Comparison of ENCODE assay signal across 26 mouse cellular contexts in genomic region chr19:7044706-7045105, GRCm38 (mm10). TPM values are rescaled to one million over a fixed set of nuclear protein-coding genes. Genes with fewer than 3 reads are reported as not detected.
DNase-seq lines count a peak whose midpoint lies in the region; ATAC-seq and TF ChIP-seq lines count a peak whose summit lies in the region.
"Had no signal": no experiment of that assay in that cellular context is flagged by ENCODE, and none has a peak within 500 bp of the region (broad histone marks: within the 10 kb centered on the region; RNA-seq: fewer than 3 reads in every experiment).

No protein-coding gene starts in this region.

- H3K27ac ChIP-seq in layer of hippocampus, adult 2 months: 0 out of 2 replicates have a peak overlapping the region, but pooled peaks have one; percentile 14
- H3K27ac ChIP-seq in heart, embryonic 13.5 days (replicated peaks): peak overlapping the region; percentile 84
- H3K27ac ChIP-seq in midbrain, postnatal 0 days (ENCODE audit: low read depth, low read length): no peak overlapping the region
- H3K27ac ChIP-seq: embryonic facial prominence, embryonic 12.5 days; forebrain, embryonic 13.5 days; hindbrain, postnatal 0 days; limb, embryonic 13.5 days; liver, embryonic 13.5 days; midbrain, embryonic 13.5 days had no signal

- intact Hi-C loops in heart, postnatal 25 days (cut with DNase I): no loop called here

- no peaks in the 10 kb centered on the region for H3K9me3 ChIP-seq in heart, embryonic 13.5 days
- no peaks in the 10 kb centered on the region for H3K9me3 ChIP-seq in midbrain, postnatal 0 days (ENCODE audit: low read length)
- H3K9me3 ChIP-seq: embryonic facial prominence, embryonic 12.5 days; forebrain, embryonic 13.5 days; limb, embryonic 13.5 days; liver, embryonic 13.5 days; midbrain, embryonic 13.5 days had no signal

- peaks cover 25% of the 10 kb centered on the region for H3K4me1 ChIP-seq in heart, embryonic 13.5 days
- H3K4me1 ChIP-seq in midbrain, postnatal 0 days (ENCODE audit: insufficient read depth, low read length): no peaks in the 10 kb centered on the region

- H3K79me2 ChIP-seq in myocyte (ENCODE audit: control insufficient read depth, insufficient read depth): no peaks in the 10 kb centered on the region

- no peak overlapping the region for H3ac ChIP-seq in myocyte (ENCODE audit: control insufficient read depth, insufficient read length)

- no peaks in the 10 kb centered on the region for H3K27me3 ChIP-seq in heart, embryonic 13.5 days (replicated peaks)
- H3K27me3 ChIP-seq in myocyte (ENCODE audit: control insufficient read depth, insufficient read depth, insufficient read length): no peaks in the 10 kb centered on the region
- H3K27me3 ChIP-seq in midbrain, postnatal 0 days (ENCODE audit: insufficient read depth, low read length): no peaks in the 10 kb centered on the region
- H3K27me3 ChIP-seq: embryonic facial prominence, embryonic 12.5 days; forebrain, embryonic 13.5 days; limb, embryonic 13.5 days; liver, embryonic 13.5 days; midbrain, embryonic 13.5 days; Patski had no signal

- ATAC-seq in heart, embryonic 13.5 days (ENCODE audit: extremely low read depth, insufficient number of reproducible peaks, low FRiP score, low TSS enrichment): no peak
- no peak for ATAC-seq in midbrain, postnatal 0 days (ENCODE audit: low FRiP score)
- ATAC-seq: CD4-positive, CD25-positive, alpha-beta regulatory T cell, adult 4 months; forebrain, embryonic 13.5 days; hindbrain, postnatal 0 days; intestine, embryonic 16.5 days; midbrain, embryonic 13.5 days; Patski had no signal

- WGBS in heart, embryonic 13.5 days: 35% methylated on average over 4 of the region's 4 CpGs
- WGBS in midbrain, postnatal 0 days: 50% methylated on average over 4 of the region's 4 CpGs

- DNase-seq in heart, adult 11 months: peak; percentile 95
- DNase-seq in heart, postnatal 25 days (ENCODE audit: low spot score): no peak
- no peak for DNase-seq in layer of hippocampus, adult 2 months (ENCODE audit: low spot score in 2 of 2)
- DNase-seq in layer of hippocampus, adult 8-10 months (ENCODE audit: low spot score in 2 of 2): no peak
- no peak for DNase-seq in midbrain, postnatal 0 days (ENCODE audit: low spot score)
- no peak for DNase-seq in right cerebral cortex, postnatal 10 days (ENCODE audit: low spot score in 2 of 2)
- DNase-seq: adrenal gland, adult 2 months; cerebellum, adult 11-12 months; cerebellum, postnatal 10 days; gastrocnemius, postnatal 10 days; kidney, postnatal 25 days; liver, embryonic 13.5 days; lung, adult 2 months; lung, postnatal 14 days; right cerebral cortex, adult 18-20 months; thymus, adult 18-20 months had no signal

- no peak for TF ChIP-seq CTCF in layer of hippocampus, adult 2 months (conservative IDR thresholded peaks at IDR 0.05)
- no peak for TF ChIP-seq CTCF in midbrain, postnatal 0 days (IDR thresholded peaks at IDR 0.05)

- no peak overlapping the region for H3K4me3 ChIP-seq in layer of hippocampus, adult 2 months
- H3K4me3 ChIP-seq in heart, embryonic 13.5 days: no peak overlapping the region
- H3K4me3 ChIP-seq in myocyte: no peak overlapping the region
- H3K4me3 ChIP-seq in midbrain, postnatal 0 days (ENCODE audit: low read depth, low read length): no peak overlapping the region
- H3K4me3 ChIP-seq: embryonic facial prominence, embryonic 12.5 days; forebrain, embryonic 13.5 days; limb, embryonic 13.5 days; liver, embryonic 13.5 days; midbrain, embryonic 13.5 days had no signal

- H3K4me2 ChIP-seq in heart, embryonic 13.5 days: no peak overlapping the region
- H3K4me2 ChIP-seq in myocyte (ENCODE audit: low read depth): peak overlapping the region; percentile 8
- no peak overlapping the region for H3K4me2 ChIP-seq in midbrain, postnatal 0 days (ENCODE audit: low read depth, low read length, poor library complexity, severe bottlenecking)
- H3K4me2 ChIP-seq: embryonic facial prominence, embryonic 12.5 days; forebrain, embryonic 13.5 days; limb, embryonic 13.5 days; liver, embryonic 13.5 days; midbrain, embryonic 13.5 days had no signal

- TF ChIP-seq POLR2A in myocyte (IDR thresholded peaks at IDR 0.05; ENCODE audit: insufficient read length, low read depth): no peak

- H3K36me3 ChIP-seq in heart, embryonic 13.5 days: no peaks in the 10 kb centered on the region
- no peaks in the 10 kb centered on the region for H3K36me3 ChIP-seq in myocyte (ENCODE audit: control insufficient read depth, insufficient read depth)
- H3K36me3 ChIP-seq in midbrain, postnatal 0 days (ENCODE audit: insufficient read depth, low read length): no peaks in the 10 kb centered on the region
- H3K36me3 ChIP-seq: embryonic facial prominence, embryonic 12.5 days; limb, embryonic 13.5 days; liver, embryonic 13.5 days; midbrain, embryonic 13.5 days had no signal

- peak overlapping the region; percentile 57 for H3K9ac ChIP-seq in heart, embryonic 13.5 days
- no peak overlapping the region for H3K9ac ChIP-seq in midbrain, postnatal 0 days (replicated peaks; ENCODE audit: low read length, poor library complexity, severe bottlenecking)
- H3K9ac ChIP-seq: embryonic facial prominence, embryonic 12.5 days; forebrain, embryonic 13.5 days; limb, embryonic 13.5 days; liver, embryonic 13.5 days; midbrain, embryonic 13.5 days had no signal

TF ChIP-seq in myocyte, 11 proteins besides CTCF, POLR2A, EP300 and RAD21:
- TF ChIP-seq MYOD1 (IDR thresholded peaks at IDR 0.05; ENCODE audit: control insufficient read depth in 1 of 3, insufficient read length in 2 of 3, low read depth in 2 of 3): peak in 1 of 3 experiments; percentile 47
- no peak for TF ChIP-seq MAX (IDR thresholded peaks at IDR 0.05; ENCODE audit: low read depth)

RNA-seq across cellular contexts. Expression of gene Stip1, which starts 4.9 kb away (rescaled TPM):
- 100 to 1,000 TPM; 110 to 129 TPM for total RNA-seq in heart, postnatal 25 days (2021)
- total RNA-seq in layer of hippocampus, adult 2 months (2021): 100 to 1,000 TPM; 179 to 195 TPM
- total RNA-seq in layer of hippocampus, adult 8-10 months (2022): 100 to 1,000 TPM; 155 to 228 (median 191) TPM
- polyA plus RNA-seq in heart, embryonic 13.5 days (2015; fragmentation: Nextera tagmentation; extraction: Ambion mirVana): 207 and 228 TPM in 2 replicates
- polyA plus RNA-seq in myocyte (2012; fragmentation: generic; extraction: Trizol): 223 TPM
- 97.0 and 101 TPM in 2 replicates for total RNA-seq in midbrain, postnatal 0 days (2014; rRNA removed)
- polyA plus RNA-seq in midbrain, postnatal 0 days (2015; fragmentation: Nextera tagmentation; extraction: Ambion mirVana): 142 and 147 TPM in 2 replicates

RNA-seq across cellular contexts. Expression of gene Macrod1, which starts 11.9 kb away (rescaled TPM):
- total RNA-seq in heart, postnatal 25 days (2021): 100 to 1,000 TPM; 240 to 243 TPM
- total RNA-seq in layer of hippocampus, adult 2 months (2021): 10 to 100 TPM; 20.3 to 22.4 TPM
- 10 to 100 TPM; 19.2 to 21.4 (median 20.1) TPM for total RNA-seq in layer of hippocampus, adult 8-10 months (2022)
- polyA plus RNA-seq in heart, embryonic 13.5 days (2015; fragmentation: Nextera tagmentation; extraction: Ambion mirVana): 32.0 and 32.9 TPM in 2 replicates
- polyA plus RNA-seq in myocyte (2012; fragmentation: generic; extraction: Trizol): 82.4 TPM
- total RNA-seq in midbrain, postnatal 0 days (2014; rRNA removed): 1.4 and 5.1 TPM in 2 replicates
- 5.9 and 6.2 TPM in 2 replicates for polyA plus RNA-seq in midbrain, postnatal 0 days (2015; fragmentation: Nextera tagmentation; extraction: Ambion mirVana)

RNA-seq across cellular contexts. Expression of gene Fermt3, which starts 25.4 kb away (rescaled TPM):
- 1 to 10 TPM; 4.4 to 4.7 TPM for total RNA-seq in heart, postnatal 25 days (2021)
- 1 to 10 TPM; 3.6 to 5.0 TPM for total RNA-seq in layer of hippocampus, adult 2 months (2021)
- 10 to 100 TPM in 2 of 4 experiments, 1 to 10 TPM in 2; 3.7 to 17.8 (median 9.2) TPM for total RNA-seq in layer of hippocampus, adult 8-10 months (2022)
- polyA plus RNA-seq in heart, embryonic 13.5 days (2015; fragmentation: Nextera tagmentation; extraction: Ambion mirVana): 7.6 and 8.1 TPM in 2 replicates
- 0.34 TPM for polyA plus RNA-seq in myocyte (2012; fragmentation: generic; extraction: Trizol)
- 5.6 and 6.2 TPM in 2 replicates for total RNA-seq in midbrain, postnatal 0 days (2014; rRNA removed)
- 3.0 and 3.4 TPM in 2 replicates for polyA plus RNA-seq in midbrain, postnatal 0 days (2015; fragmentation: Nextera tagmentation; extraction: Ambion mirVana)

RNA-seq across cellular contexts. Expression of gene Trpt1, which starts 48.8 kb away (rescaled TPM):
- total RNA-seq in heart, postnatal 25 days (2021): 10 to 100 TPM; 23.1 to 24.0 TPM
- 10 to 100 TPM; 17.4 to 19.2 TPM for total RNA-seq in layer of hippocampus, adult 2 months (2021)
- total RNA-seq in layer of hippocampus, adult 8-10 months (2022): 10 to 100 TPM; 16.5 to 20.8 (median 16.6) TPM
- polyA plus RNA-seq in heart, embryonic 13.5 days (2015; fragmentation: Nextera tagmentation; extraction: Ambion mirVana): 15.8 and 16.6 TPM in 2 replicates
- 9.2 TPM for polyA plus RNA-seq in myocyte (2012; fragmentation: generic; extraction: Trizol)
- total RNA-seq in midbrain, postnatal 0 days (2014; rRNA removed): 19.6 and 28.1 TPM in 2 replicates
- polyA plus RNA-seq in midbrain, postnatal 0 days (2015; fragmentation: Nextera tagmentation; extraction: Ambion mirVana): 19.8 and 23.4 TPM in 2 replicates

RNA-seq across cellular contexts. Expression of gene Nudt22, which starts 48.8 kb away (rescaled TPM):
- total RNA-seq in heart, postnatal 25 days (2021): 10 to 100 TPM; 26.9 to 27.9 TPM
- total RNA-seq in layer of hippocampus, adult 2 months (2021): 10 to 100 TPM; 13.2 to 15.5 TPM
- total RNA-seq in layer of hippocampus, adult 8-10 months (2022): 10 to 100 TPM; 13.7 to 17.4 (median 14.2) TPM
- polyA plus RNA-seq in heart, embryonic 13.5 days (2015; fragmentation: Nextera tagmentation; extraction: Ambion mirVana): 23.3 and 26.8 TPM in 2 replicates
- polyA plus RNA-seq in myocyte (2012; fragmentation: generic; extraction: Trizol): 27.0 TPM
- 12.8 and 19.6 TPM in 2 replicates for total RNA-seq in midbrain, postnatal 0 days (2014; rRNA removed)
- polyA plus RNA-seq in midbrain, postnatal 0 days (2015; fragmentation: Nextera tagmentation; extraction: Ambion mirVana): 17.8 and 22.0 TPM in 2 replicates

Comparison
In these comparisons a context has a peak if more than half of its experiments do, and no peak if none do; other contexts are left out.
1. RNA of gene Macrod1, which starts 11.9 kb away (total RNA-seq): 240 to 243 TPM in heart, postnatal 25 days; 20.3 to 22.4 TPM in layer of hippocampus, adult 2 months, 19.2 to 21.4 TPM in layer of hippocampus, adult 8-10 months and 1.4 to 5.1 TPM in midbrain, postnatal 0 days; every median in the first group is over 10 times any median in the second.